Mouse (Mus musculus) lung, postnatal 0 days (tissue): Measurements from ENCODE around the gene Nptx2. TPM values are rescaled to one million over a fixed set of nuclear protein-coding genes. Genes with fewer than 3 reads are reported as not detected.
A peak's percentile ranks its signal among the peaks of the same experiment; 100 is the strongest.

Experiments used
- ATAC-seq: fragments of 200-750 bp; cut with Nextera tagmentation; 2 replicates; pipeline ENCODE4 v1.8.0; 2017; ENCODE audit warnings: moderate library complexity
- DNase-seq: peaks from one replicate; pipeline ENCODE4 v3.0.0-alpha.2; 2016; ENCODE audit warnings: low spot score
- H3K27ac ChIP-seq: fragments of 300-500 bp; sonication (generic); 2 replicates; pipeline ENCODE4 v1.5.1; 2014; ENCODE audit warnings: antibody characterized with exemption, mild to moderate bottlenecking, low read length, mixed read lengths
- H3K27me3 ChIP-seq: fragments of 300-500 bp; sonication (generic); replicated peaks from 2 replicates; pipeline ENCODE4 v1.6.1; 2014; ENCODE audit warnings: low read length, mixed read lengths; ENCODE audit not compliant: insufficient read depth
- H3K36me3 ChIP-seq: fragments of 300-500 bp; sonication (generic); 2 replicates; pipeline ENCODE4 v1.6.1; 2014; ENCODE audit warnings: low read length, mixed read lengths; ENCODE audit not compliant: insufficient read depth
- H3K4me1 ChIP-seq: fragments of 300-500 bp; sonication (generic); 2 replicates; pipeline ENCODE4 v1.6.1; 2014; ENCODE audit warnings: antibody characterized with exemption, low read depth, low read length, mixed read lengths; ENCODE audit not compliant: insufficient read depth
- H3K4me2 ChIP-seq: fragments of 300-500 bp; sonication (generic); replicated peaks from 2 replicates; pipeline ENCODE4 v1.6.1; 2014; ENCODE audit warnings: low read depth, mild to moderate bottlenecking, low read length, moderate library complexity, mixed read lengths
- H3K4me3 ChIP-seq: fragments of 300-500 bp; sonication (generic); 2 replicates; pipeline ENCODE4 v1.5.1; 2014; ENCODE audit warnings: low read depth, low read length
- H3K9ac ChIP-seq: fragments of 300-500 bp; sonication (generic); replicated peaks from 2 replicates; pipeline ENCODE4 v1.6.1; 2014; ENCODE audit warnings: low read depth, mild to moderate bottlenecking
- H3K9me3 ChIP-seq: fragments of 300-500 bp; sonication (generic); 2 replicates; pipeline ENCODE4 v1.6.1; 2016; ENCODE audit warnings: low read length, mixed read lengths
- CTCF ChIP-seq: IDR thresholded peaks from 2 replicates; pipeline ENCODE4 v1.5.1; 2016; ENCODE audit warnings: antibody characterized with exemption, mild to moderate bottlenecking
- EP300 ChIP-seq: IDR thresholded peaks from 2 replicates; pipeline ENCODE4 v1.6.1; 2016; ENCODE audit warnings: antibody characterized with exemption, mild to moderate bottlenecking, control low read depth
- WGBS: fragments of 180-500 bp; shearing (Covaris S2); extraction: QIAGEN DNeasy Blood & Tissue Kit; methylation state at CpG from one replicate; pipeline ENCODE4 v1.1.7; 2014; 5-methylcytosine and 5-hydroxymethylcytosine counted together
- polyA plus RNA-seq: library from polyadenylated mRNA; unstranded; fragments of >200 nt; fragmentation: Nextera tagmentation; extraction: Ambion mirVana; gene quantifications from 2 replicates; pipeline ENCODE4 v1.2.1, GENCODE M21; 2015

Gene Nptx2
- 0.10 and 0.11 TPM in 2 replicates for polyA plus RNA-seq

DNA sequence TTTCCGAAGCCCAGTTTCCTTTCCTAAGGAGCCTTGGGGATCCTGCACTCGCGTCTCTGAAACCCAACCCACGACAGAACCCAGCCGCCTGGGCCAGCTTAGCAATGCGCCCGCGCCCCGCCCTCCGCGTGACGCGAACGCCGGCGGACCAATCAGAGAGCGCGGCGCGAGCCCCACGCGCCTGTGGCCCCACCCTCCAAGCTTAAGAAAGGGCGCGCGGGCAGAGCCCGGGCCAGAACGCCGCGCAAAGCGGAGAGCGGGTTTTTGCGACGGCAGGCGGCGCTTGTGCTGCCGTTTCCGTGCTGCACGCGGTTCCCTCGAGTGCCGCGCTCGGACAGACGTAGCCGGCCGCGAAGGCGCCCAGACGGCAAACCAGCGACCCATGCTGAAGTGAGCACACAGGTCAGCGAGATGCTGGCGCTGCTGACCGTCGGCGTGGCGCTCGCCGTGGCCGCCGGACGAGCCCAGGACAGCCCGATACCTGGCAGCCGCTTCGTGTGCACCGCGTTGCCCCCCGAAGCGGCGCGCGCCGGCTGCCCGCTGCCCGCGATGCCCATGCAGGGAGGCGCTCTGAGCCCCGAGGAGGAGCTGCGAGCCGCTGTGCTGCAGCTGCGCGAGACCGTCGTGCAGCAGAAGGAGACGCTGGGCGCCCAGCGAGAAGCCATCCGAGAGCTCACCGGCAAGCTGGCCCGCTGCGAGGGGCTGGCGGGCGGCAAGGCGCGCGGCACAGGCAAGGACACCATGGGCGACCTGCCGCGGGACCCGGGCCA lies at the start of gene Nptx2:
TSS of gene Nptx2 (plus strand) at position 250 of the 770 bp plus-strand sequence.
- peaks cover 29% of the 10 kb centered on the region for H3K27me3 ChIP-seq
- no peaks in the 10 kb centered on the region for H3K9me3 ChIP-seq
- DNase-seq, result peak; percentile 81
- H3K9ac ChIP-seq, result no peak within 1 kb of the TSS
- peak within 1 kb of the TSS; percentile 46 for H3K4me2 ChIP-seq
- no peaks in the 10 kb centered on the region for H3K4me1 ChIP-seq
- H3K27ac ChIP-seq, result no peak within 1 kb of the TSS
- H3K4me3 ChIP-seq, result peak within 1 kb of the TSS; percentile 21
- TF ChIP-seq EP300 (no peak), CTCF (peak; percentile 40)
- 2% methylated on average over 78 of the region's 99 CpGs for WGBS
- H3K36me3 ChIP-seq, result no peaks in the 10 kb centered on the region
- peak; percentile 94 for ATAC-seq

DNA sequence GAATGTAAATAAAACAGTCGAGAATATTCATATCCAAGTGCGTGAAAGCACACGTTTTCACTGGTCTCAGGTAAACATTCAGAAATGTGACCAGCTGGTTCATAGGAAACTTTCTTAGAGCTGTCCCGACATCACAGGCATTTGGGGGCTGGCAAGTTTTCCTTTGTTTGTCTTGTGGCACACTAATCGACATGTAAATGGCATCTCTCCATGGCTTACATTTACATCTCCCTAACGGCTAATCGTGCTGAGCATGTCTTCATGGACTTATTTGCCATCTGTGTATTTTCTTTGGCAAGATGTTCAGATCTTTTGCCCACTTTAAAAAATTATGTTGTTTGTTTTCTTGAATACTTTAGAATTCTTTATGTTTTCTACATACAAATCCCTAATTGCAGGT lies 49.2 kb upstream of the Nptx2 start:
- DNase-seq, result no peak
- Histone ChIP-seq H3K4me1 (no peaks in the 10 kb centered on the region), H3K36me3 (no peaks in the 10 kb centered on the region), H3K27ac (no peak overlapping the region), H3K4me3 (no peak overlapping the region), H3K27me3 (no peaks in the 10 kb centered on the region), H3K4me2 (no peak overlapping the region), H3K9ac (no peak overlapping the region), H3K9me3 (no peaks in the 10 kb centered on the region)
- 78% methylated on average over 7 of the region's 7 CpGs for WGBS
- TF ChIP-seq EP300 (no peak), CTCF (no peak)
- no peak for ATAC-seq

DNA sequence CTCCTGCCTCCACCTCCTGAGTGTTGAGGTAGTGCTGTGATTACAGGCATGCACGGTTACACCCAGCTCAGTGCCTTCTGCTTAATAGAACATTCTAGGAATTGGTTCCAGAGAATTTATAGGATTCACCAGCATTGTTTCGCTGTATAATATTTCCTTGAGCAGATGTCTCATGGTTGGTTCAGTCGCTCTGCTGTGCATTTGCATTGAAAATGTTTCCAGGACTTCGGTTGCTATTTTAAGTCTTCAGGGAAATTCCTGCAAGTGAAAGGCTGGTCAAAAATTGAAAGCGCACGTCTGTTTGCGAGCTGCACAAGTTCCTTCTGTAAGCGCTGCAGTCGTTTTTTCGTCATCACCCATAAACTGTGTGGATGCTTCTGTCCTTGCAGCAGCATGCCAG lies 41.5 kb upstream of the Nptx2 start:
- no peak overlapping the region for H3K27ac ChIP-seq
- DNase-seq (no peak), ATAC-seq (no peak)
- no peaks in the 10 kb centered on the region for H3K36me3 ChIP-seq
- no peak overlapping the region for H3K4me3 ChIP-seq
- no peak overlapping the region for H3K4me2 ChIP-seq
- no peak overlapping the region for H3K9ac ChIP-seq
- WGBS, result 89% methylated on average over 10 of the region's 10 CpGs
- H3K9me3 ChIP-seq, result no peaks in the 10 kb centered on the region
- H3K27me3 ChIP-seq, result no peaks in the 10 kb centered on the region
- H3K4me1 ChIP-seq, result no peaks in the 10 kb centered on the region
- TF ChIP-seq EP300, result no peak

DNA sequence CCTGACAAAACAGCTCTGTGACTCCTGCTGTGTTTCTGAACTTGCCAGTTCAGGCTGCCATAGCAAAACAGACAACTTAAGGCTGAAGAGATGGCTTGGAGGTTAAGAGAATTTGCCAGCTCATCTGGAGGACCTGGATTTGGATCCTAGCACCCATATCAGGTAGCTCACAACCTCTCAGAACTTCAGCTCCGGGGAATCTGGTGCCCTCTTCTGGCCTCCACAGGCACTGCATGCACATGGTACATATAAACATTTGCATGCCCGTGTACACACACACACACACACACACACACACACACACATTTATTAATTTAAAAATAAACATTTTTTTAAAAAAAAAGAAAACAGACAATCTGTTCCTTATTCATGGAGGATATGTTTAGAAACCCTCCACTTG lies 40.0 kb upstream of the Nptx2 start:
- no peak for DNase-seq
- Histone ChIP-seq H3K4me1 (no peaks in the 10 kb centered on the region), H3K36me3 (no peaks in the 10 kb centered on the region), H3K4me3 (no peak overlapping the region), H3K4me2 (no peak overlapping the region), H3K9ac (no peak overlapping the region), H3K27ac (no peak overlapping the region), H3K9me3 (no peaks in the 10 kb centered on the region), H3K27me3 (no peaks in the 10 kb centered on the region)
- WGBS, result 97% methylated on average over 2 of the region's 2 CpGs
- ATAC-seq, result no peak
- TF ChIP-seq EP300 (no peak), CTCF (no peak)

DNA sequence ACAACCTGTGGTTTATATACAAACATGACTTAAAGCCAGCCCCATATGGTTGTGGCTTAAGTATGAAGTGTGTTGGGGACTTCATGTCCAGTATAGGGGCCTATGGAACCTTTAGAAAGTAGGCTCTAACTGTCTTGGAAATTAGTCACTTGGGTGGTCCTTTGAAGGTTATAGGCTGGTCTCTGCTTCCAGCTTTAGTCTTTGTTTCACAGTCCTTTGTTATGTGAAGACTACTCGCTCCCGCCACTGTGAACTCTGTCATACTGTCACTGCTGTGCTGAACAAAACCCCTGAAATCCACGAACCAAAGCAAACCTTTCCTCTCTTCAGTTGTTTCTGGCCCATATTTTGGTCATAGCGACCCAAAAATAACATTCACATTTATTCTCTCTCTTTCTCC lies 39.5 kb upstream of the Nptx2 start:
- H3K9me3 ChIP-seq, result no peaks in the 10 kb centered on the region

DNA sequence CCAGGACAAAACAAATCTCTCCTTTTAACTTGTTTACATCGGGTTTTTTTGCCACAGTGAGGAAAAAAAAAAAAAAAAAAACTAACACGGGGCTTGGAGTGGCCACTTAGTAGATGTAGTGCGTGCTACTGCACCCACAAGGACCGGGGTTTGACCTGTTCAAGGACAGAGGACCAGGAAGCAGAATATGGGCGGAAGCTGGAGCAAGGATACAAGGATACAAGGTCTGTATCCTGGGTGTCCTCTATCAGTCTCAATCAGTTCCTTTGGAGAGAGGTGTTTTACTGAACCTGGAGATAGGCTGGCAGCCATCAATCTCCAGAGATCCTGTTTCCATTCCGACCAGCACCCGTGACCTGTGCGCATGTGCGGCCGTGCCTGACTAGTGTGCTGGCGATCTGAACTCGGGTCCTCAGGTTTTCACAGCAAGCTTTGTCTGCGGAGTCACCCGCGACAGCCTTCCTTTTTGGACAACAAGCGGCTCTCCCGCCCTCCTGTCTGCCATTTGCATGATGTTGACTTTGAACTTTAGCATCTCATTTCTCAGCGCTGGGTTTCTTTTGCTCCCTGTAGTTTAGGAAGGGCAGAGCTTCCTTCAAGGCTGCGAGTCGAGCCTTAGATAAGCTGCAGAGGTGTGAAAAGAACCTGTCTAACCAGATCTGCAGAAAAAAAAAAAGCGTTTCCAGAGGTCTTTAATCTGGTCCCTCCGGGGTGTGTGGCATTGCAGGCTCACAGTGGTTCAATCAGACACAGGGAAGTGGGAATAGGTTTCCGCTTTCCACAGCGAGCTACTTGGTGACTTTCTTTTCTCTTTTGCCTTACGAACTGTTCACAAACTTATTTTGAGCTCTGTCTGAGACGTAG lies 38.8 kb upstream of the Nptx2 start:
- ATAC-seq, result no peak

More for the DNA sequence above, 39.5 kb upstream of the Nptx2 start:
- Histone ChIP-seq H3K4me1 (no peaks in the 10 kb centered on the region), H3K4me2 (no peak overlapping the region), H3K27ac (no peak overlapping the region), H3K4me3 (no peak overlapping the region), H3K27me3 (no peaks in the 10 kb centered on the region), H3K36me3 (no peaks in the 10 kb centered on the region), H3K9ac (no peak overlapping the region)
- ATAC-seq (no peak), DNase-seq (no peak)
- 81% methylated on average over 4 of the region's 4 CpGs for WGBS
- no peak for TF ChIP-seq EP300
- TF ChIP-seq CTCF, result no peak

More for the DNA sequence above, 38.8 kb upstream of the Nptx2 start:
- Histone ChIP-seq H3K4me3 (no peak overlapping the region), H3K27me3 (no peaks in the 10 kb centered on the region), H3K27ac (no peak overlapping the region), H3K4me2 (no peak overlapping the region), H3K36me3 (no peaks in the 10 kb centered on the region), H3K9ac (no peak overlapping the region), H3K4me1 (no peaks in the 10 kb centered on the region), H3K9me3 (no peaks in the 10 kb centered on the region)
- whole genome bisulfite sequencing, result 18% methylated on average over 26 of the region's 26 CpGs
- TF ChIP-seq EP300 (no peak), CTCF (no peak)
- no peak for DNase-seq
